Mouse (Mus musculus) MEL (cell line): ENCODE results near the gene Slc15a5. TPM values are rescaled to one million over a fixed set of nuclear protein-coding genes. Genes with fewer than 3 reads are reported as not detected.

ENCODE experiments used
- DNase-seq: peaks from one replicate; pipeline ENCODE4 v3.0.0; 2011; ENCODE audit warnings: low read depth, low spot score
- H3K27ac ChIP-seq: 2 replicates; pipeline ENCODE4 v1.5.1; 2012; ENCODE audit warnings: low read depth, mild to moderate bottlenecking, control low read depth, low read length, moderate library complexity; ENCODE audit not compliant: control insufficient read depth
- H3K27me3 ChIP-seq, 2 experiments: fragments of 150-350 bp in 1 of 2; sonication (generic) in 1 of 2; 2 replicates each; pipeline ENCODE4 v1.6.1; 2012; ENCODE audit warnings: low read length in 2 of 2, mild to moderate bottlenecking in 2 of 2, improper control_type of control experiment in 1 of 2, moderate library complexity in 1 of 2; ENCODE audit not compliant: insufficient read depth in 2 of 2, control insufficient read depth in 1 of 2
- H3K36me3 ChIP-seq, 2 experiments: 2 replicates each; pipeline ENCODE4 v1.6.1; 2012 to 2014; ENCODE audit warnings: low read length in 2 of 2, improper control_type of control experiment in 1 of 2, inconsistent platforms in 1 of 2, mild to moderate bottlenecking in 1 of 2; ENCODE audit not compliant: insufficient read depth in 2 of 2, control insufficient read depth in 1 of 2
- H3K4me1 ChIP-seq, 2 experiments: fragments of 150-350 bp in 1 of 2; sonication (generic) in 1 of 2; 2 replicates each; pipeline ENCODE4 v1.6.1; 2012; ENCODE audit warnings: low read length in 2 of 2, improper control_type of control experiment in 1 of 2, mild to moderate bottlenecking in 1 of 2; ENCODE audit not compliant: insufficient read depth in 2 of 2, control insufficient read depth in 1 of 2
- H3K4me3 ChIP-seq, 2 experiments: fragments of 150-350 bp in 1 of 2; sonication (generic) in 1 of 2; 2 replicates each; pipeline ENCODE4 v1.5.1; 2012; ENCODE audit warnings: low read depth in 2 of 2, low read length in 2 of 2, mild to moderate bottlenecking in 2 of 2, moderate library complexity in 2 of 2, control low read depth in 1 of 2, improper control_type of control experiment in 1 of 2; ENCODE audit not compliant: control insufficient read depth in 1 of 2, insufficient read depth in 1 of 2
- H3K79me2 ChIP-seq: 2 replicates; pipeline ENCODE4 v1.6.1; 2012; ENCODE audit warnings: mild to moderate bottlenecking, low read length, moderate library complexity; ENCODE audit not compliant: control insufficient read depth, poor library complexity, insufficient read depth
- H3K9ac ChIP-seq: 2 replicates; pipeline ENCODE4 v1.6.1; 2012; ENCODE audit warnings: low read depth, mild to moderate bottlenecking, control low read depth, low read length, moderate library complexity; ENCODE audit not compliant: control insufficient read depth, poor library complexity, severe bottlenecking
- H3K9me3 ChIP-seq: fragments of 150-350 bp; sonication (generic); replicated peaks from 2 replicates; pipeline ENCODE4 v1.6.1; 2012; ENCODE audit warnings: mild to moderate bottlenecking, low read length, improper control_type of control experiment, moderate library complexity; ENCODE audit not compliant: insufficient read depth
- BHLHE40 ChIP-seq: IDR thresholded peaks from 2 replicates; pipeline ENCODE4 v1.6.1; 2012; ENCODE audit warnings: low read depth, mild to moderate bottlenecking, inconsistent platforms, low read length, improper control_type of control experiment, borderline replicate concordance
- CHD2 ChIP-seq: IDR thresholded peaks from 2 replicates; pipeline ENCODE4 v1.6.1; 2011; ENCODE audit warnings: low read length, improper control_type of control experiment
- CTCF ChIP-seq, 3 experiments: IDR thresholded peaks in 2 of 3; conservative IDR thresholded peaks in 1 of 3; 2 replicates each; pipeline ENCODE4 v1.5.1; 2011 to 2012; ENCODE audit warnings: low read length in 3 of 3, low read depth in 2 of 3, mild to moderate bottlenecking in 2 of 3, improper control_type of control experiment in 1 of 3, inconsistent platforms in 1 of 3, mixed read lengths in 1 of 3, moderate library complexity in 1 of 3; ENCODE audit not compliant: control insufficient read depth in 1 of 3, insufficient read depth in 1 of 3, poor library complexity in 1 of 3, severe bottlenecking in 1 of 3
- ELF1 ChIP-seq: IDR thresholded peaks from 2 replicates; pipeline ENCODE4 v1.6.1; 2014; ENCODE audit warnings: low read depth, mild to moderate bottlenecking, inconsistent platforms, low read length, improper control_type of control experiment, moderate library complexity
- EP300 ChIP-seq, 2 experiments: IDR thresholded peaks; 2 replicates each; pipeline ENCODE4 v1.6.1; 2011; ENCODE audit warnings: improper control_type of control experiment in 2 of 2, low read length in 2 of 2, low read depth in 1 of 2, mild to moderate bottlenecking in 1 of 2
- ETS1 ChIP-seq: IDR thresholded peaks from 2 replicates; pipeline ENCODE4 v1.6.1; 2012; ENCODE audit warnings: low read depth, mild to moderate bottlenecking, inconsistent platforms, low read length, improper control_type of control experiment, moderate library complexity
- GABPA ChIP-seq: IDR thresholded peaks from 2 replicates; pipeline ENCODE4 v1.6.1; 2012; ENCODE audit warnings: low read depth, mild to moderate bottlenecking, inconsistent platforms, low read length, improper control_type of control experiment, moderate library complexity
- GATA1 ChIP-seq: IDR thresholded peaks from 2 replicates; pipeline ENCODE4 v1.6.1; 2011; ENCODE audit warnings: low read depth, low read length, improper control_type of control experiment
- HCFC1 ChIP-seq: IDR thresholded peaks from 2 replicates; pipeline ENCODE4 v1.6.1; 2012; ENCODE audit warnings: low read depth, mild to moderate bottlenecking, inconsistent platforms, low read length, improper control_type of control experiment, moderate library complexity
- KAT2A ChIP-seq: conservative IDR thresholded peaks from 2 replicates; pipeline ENCODE4 v1.6.1; 2012; ENCODE audit warnings: low read depth, low read length, improper control_type of control experiment, inconsistent platforms
- MAFK ChIP-seq: IDR thresholded peaks from 2 replicates; pipeline ENCODE4 v1.6.1; 2011; ENCODE audit warnings: low read depth, mild to moderate bottlenecking, low read length, improper control_type of control experiment, borderline replicate concordance
- MAX ChIP-seq: IDR thresholded peaks from 2 replicates; pipeline ENCODE4 v1.6.1; 2011; ENCODE audit warnings: low read length, improper control_type of control experiment
- MAZ ChIP-seq: IDR thresholded peaks from 2 replicates; pipeline ENCODE4 v1.6.1; 2012; ENCODE audit warnings: low read depth, mild to moderate bottlenecking, inconsistent platforms, low read length, improper control_type of control experiment
- MEF2A ChIP-seq: IDR thresholded peaks from 2 replicates; pipeline ENCODE4 v1.6.1; 2014; ENCODE audit warnings: low read depth, mild to moderate bottlenecking, inconsistent platforms, low read length, improper control_type of control experiment; ENCODE audit not compliant: poor library complexity, insufficient replicate concordance, severe bottlenecking; ENCODE audit errors: extremely low read depth
- MYB ChIP-seq: IDR thresholded peaks from 2 replicates; pipeline ENCODE4 v1.6.1; 2011; ENCODE audit warnings: mild to moderate bottlenecking, low read depth, low read length, improper control_type of control experiment
- NELFE ChIP-seq: IDR thresholded peaks from 2 replicates; pipeline ENCODE4 v1.6.1; 2011; ENCODE audit warnings: low read depth, low read length, improper control_type of control experiment
- NRF1 ChIP-seq: IDR thresholded peaks from 2 replicates; pipeline ENCODE4 v1.6.1; 2014; ENCODE audit warnings: low read depth, mild to moderate bottlenecking, inconsistent platforms, low read length, improper control_type of control experiment, moderate library complexity; ENCODE audit not compliant: poor library complexity, insufficient read depth, severe bottlenecking
- POLR2A ChIP-seq, 2 experiments: IDR thresholded peaks; 2 replicates each; pipeline ENCODE4 v1.6.1; 2011 to 2012; ENCODE audit warnings: low read length in 2 of 2, mild to moderate bottlenecking in 2 of 2, control low read depth in 1 of 2, improper control_type of control experiment in 1 of 2, low read depth in 1 of 2, moderate library complexity in 1 of 2; ENCODE audit not compliant: control insufficient read depth in 1 of 2, insufficient read depth in 1 of 2, poor library complexity in 1 of 2
- POLR2AphosphoS2 ChIP-seq: IDR thresholded peaks from 2 replicates; pipeline ENCODE4 v1.6.1; 2011; ENCODE audit warnings: low read length, improper control_type of control experiment
- POLR2AphosphoS5 ChIP-seq: IDR thresholded peaks from 2 replicates; pipeline ENCODE4 v1.6.1; 2012; ENCODE audit warnings: low read depth, borderline replicate concordance, mild to moderate bottlenecking, inconsistent platforms, low read length, moderate library complexity, mixed read lengths
- RCOR1 ChIP-seq: IDR thresholded peaks from 2 replicates; pipeline ENCODE4 v1.6.1; 2012; ENCODE audit warnings: low read depth, mild to moderate bottlenecking, inconsistent platforms, low read length, improper control_type of control experiment
- SMC3 ChIP-seq: IDR thresholded peaks from 2 replicates; pipeline ENCODE4 v1.6.1; 2011; ENCODE audit warnings: low read depth, low read length, improper control_type of control experiment
- TAL1 ChIP-seq: IDR thresholded peaks from 2 replicates; pipeline ENCODE4 v1.6.1; 2012; ENCODE audit warnings: mild to moderate bottlenecking, inconsistent platforms, low read length, moderate library complexity, mixed read lengths
- TBP ChIP-seq: IDR thresholded peaks from 2 replicates; pipeline ENCODE4 v1.8.0; 2011; ENCODE audit warnings: low read depth, low read length, improper control_type of control experiment
- TCF12 ChIP-seq: IDR thresholded peaks from 2 replicates; pipeline ENCODE4 v1.6.1; 2014; ENCODE audit warnings: low read depth, mild to moderate bottlenecking, inconsistent platforms, low read length, improper control_type of control experiment, moderate library complexity
- UBTF ChIP-seq: IDR thresholded peaks from 2 replicates; pipeline ENCODE4 v1.6.1; 2012; ENCODE audit warnings: low read depth, mild to moderate bottlenecking, inconsistent platforms, low read length, improper control_type of control experiment, moderate library complexity, borderline replicate concordance; ENCODE audit not compliant: insufficient read depth
- USF2 ChIP-seq, 2 experiments: IDR thresholded peaks; 2 replicates each; pipeline ENCODE4 v1.6.1; 2011 to 2012; ENCODE audit warnings: improper control_type of control experiment in 2 of 2, low read length in 2 of 2, borderline replicate concordance in 1 of 2, inconsistent platforms in 1 of 2, low read depth in 1 of 2, mild to moderate bottlenecking in 1 of 2; ENCODE audit not compliant: insufficient read depth in 1 of 2
- ZC3H11A ChIP-seq: IDR thresholded peaks from 2 replicates; pipeline ENCODE4 v1.6.1; 2012; ENCODE audit warnings: low read depth, mild to moderate bottlenecking, inconsistent platforms, low read length, improper control_type of control experiment
- ZKSCAN1 ChIP-seq: IDR thresholded peaks from 2 replicates; pipeline ENCODE4 v1.6.1; 2012; ENCODE audit warnings: low read depth, mild to moderate bottlenecking, inconsistent platforms, low read length, improper control_type of control experiment, moderate library complexity
- ZNF384 ChIP-seq: IDR thresholded peaks from 2 replicates; pipeline ENCODE4 v1.6.1; 2012; ENCODE audit warnings: low read depth, mild to moderate bottlenecking, inconsistent platforms, low read length, improper control_type of control experiment
- polyA plus RNA-seq, 2 experiments: library from polyadenylated mRNA; stranded (reverse) in 1 of 2; unstranded in 1 of 2; fragments of >175 nt in 1 of 2; fragments of >200 nt in 1 of 2; gene quantifications; 2 replicates each; pipeline versions ENCODE4 v1.2.1 to v1.2.4; 2012; ENCODE audit warnings: low replicate concordance in 2 of 2, low read depth in 1 of 2; ENCODE audit not compliant: insufficient read length in 2 of 2, insufficient read depth in 1 of 2, missing spikeins in 1 of 2
- total RNA-seq: library from RNA; depleted of rRNA; stranded (reverse); fragments of 300-350 nt; gene quantifications from 2 replicates; pipeline ENCODE4 v1.2.3, GENCODE M21; 2012

Gene Slc15a5
- total and polyA plus RNA-seq, 3 experiments = not detected

DNA sequence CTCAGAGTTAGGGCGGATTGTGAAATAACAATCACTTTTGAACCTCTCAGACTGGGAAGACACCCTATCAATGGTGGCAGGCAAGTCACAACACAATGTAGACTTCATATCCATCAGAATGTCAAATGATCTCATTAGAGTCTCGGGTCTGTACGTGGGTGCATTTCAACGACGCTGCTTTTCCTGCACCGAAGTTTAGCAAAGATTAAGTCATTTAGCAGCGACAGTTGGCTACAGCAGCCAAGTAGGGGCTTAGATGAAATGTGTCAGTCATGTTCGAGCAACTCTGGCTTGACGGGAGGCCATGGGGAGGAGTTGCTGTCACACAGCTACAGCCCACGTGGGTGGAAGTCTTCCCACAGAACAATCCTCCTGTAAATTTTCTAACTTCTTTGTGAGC lies 133.2 kb downstream of the Slc15a5 start:
- TF ChIP-seq SMC3 (no peak), TCF12 (no peak), POLR2A (IDR thresholded peaks at IDR 0.05; ENCODE audit: control insufficient read depth in 1 of 2, insufficient read depth in 1 of 2, low read depth in 1 of 2, low read length in 2 of 2, poor library complexity in 1 of 2) (no peak), MAFK (no peak), NRF1 (no peak), RCOR1 (no peak), GABPA (no peak), ZKSCAN1 (no peak), KAT2A (no peak), EP300 (IDR thresholded peaks at IDR 0.05; ENCODE audit: low read depth in 1 of 2, low read length in 2 of 2) (no peak), UBTF (no peak), ELF1 (no peak), ZC3H11A (no peak), POLR2AphosphoS2 (no peak), CTCF (IDR thresholded peaks at IDR 0.05 in 2 of 3, conservative IDR thresholded peaks at IDR 0.05 in 1 of 3; ENCODE audit: control insufficient read depth in 1 of 3, insufficient read depth in 1 of 3, low read depth in 2 of 3, low read length in 3 of 3, poor library complexity in 1 of 3, severe bottlenecking in 1 of 3) (no peak), CHD2 (no peak), NELFE (no peak), TBP (no peak)
- Histone ChIP-seq H3K79me2 (no peaks in the 10 kb centered on the region), H3K27ac (no peak overlapping the region), H3K27me3 (no peaks in the 10 kb centered on the region), H3K4me1 (no peaks in the 10 kb centered on the region), H3K9me3 (no peaks in the 10 kb centered on the region), H3K9ac (no peak overlapping the region), H3K4me3 (no peak overlapping the region), H3K36me3 (no peaks in the 10 kb centered on the region)
- DNase-seq = no peak

DNA sequence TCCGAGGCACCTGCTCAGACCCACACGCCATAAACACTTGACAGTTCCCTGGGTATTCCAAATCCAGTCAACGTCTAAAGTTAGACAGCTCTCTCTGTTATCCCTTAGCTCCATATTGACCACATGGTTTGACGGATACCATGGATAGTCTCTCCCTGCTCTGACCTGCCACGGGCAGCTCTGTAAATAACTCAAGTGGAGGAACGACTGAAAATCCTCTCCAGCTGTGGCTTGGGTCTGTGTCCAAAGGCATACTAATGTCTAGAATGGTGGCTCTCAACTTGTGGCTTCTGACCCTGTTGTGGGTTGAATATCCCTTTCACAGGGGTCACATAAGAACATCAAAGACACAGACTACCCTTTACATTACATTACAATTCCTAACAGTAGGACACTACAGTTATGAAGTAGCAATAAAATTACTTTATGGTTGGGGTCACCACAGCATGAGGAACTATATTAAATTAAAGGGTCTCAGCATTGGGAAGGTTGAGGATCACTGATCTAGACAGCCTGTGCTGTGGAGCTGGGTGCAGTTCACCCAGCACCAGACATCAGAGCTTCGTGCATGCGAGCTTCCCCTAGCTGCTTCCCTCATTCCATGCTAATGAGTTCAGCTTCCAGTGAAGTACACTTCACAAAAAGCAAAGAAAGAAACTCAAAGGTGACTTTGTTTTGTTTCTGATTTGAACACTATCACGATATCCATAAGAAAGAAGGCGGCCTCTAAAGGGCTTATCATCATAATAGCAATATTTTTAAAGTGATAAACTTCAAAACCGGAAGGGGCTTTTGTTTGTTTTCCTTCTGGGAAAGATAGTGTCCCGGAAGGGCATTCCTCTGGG lies 139.1 kb downstream of the Slc15a5 start:
- no peak overlapping the region for H3K4me3 ChIP-seq
- H3K9me3 ChIP-seq = no peaks in the 10 kb centered on the region
- H3K27ac ChIP-seq = no peak overlapping the region
- H3K9ac ChIP-seq = no peak overlapping the region
- no peaks in the 10 kb centered on the region for H3K36me3 ChIP-seq
- no peaks in the 10 kb centered on the region for H3K79me2 ChIP-seq
- no peaks in the 10 kb centered on the region for H3K27me3 ChIP-seq
- H3K4me1 ChIP-seq = no peaks in the 10 kb centered on the region
- DNase-seq = no peak
- no peak for TF ChIP-seq ELF1
- TF ChIP-seq TAL1 = no peak
- no peak for TF ChIP-seq POLR2AphosphoS2
- no peak for TF ChIP-seq HCFC1
- TF ChIP-seq POLR2AphosphoS5 = no peak
- TF ChIP-seq MEF2A = no peak
- TF ChIP-seq RCOR1 = no peak
- TF ChIP-seq ZNF384 = no peak
- TF ChIP-seq SMC3 = no peak
- no peak for TF ChIP-seq BHLHE40
- TF ChIP-seq MYB = no peak
- TF ChIP-seq GATA1 = no peak
- no peak for TF ChIP-seq NRF1
- no peak for TF ChIP-seq MAZ
- no peak for TF ChIP-seq ETS1
- TF ChIP-seq POLR2A (IDR thresholded peaks at IDR 0.05; ENCODE audit: control insufficient read depth in 1 of 2, insufficient read depth in 1 of 2, low read depth in 1 of 2, low read length in 2 of 2, poor library complexity in 1 of 2) = no peak
- TF ChIP-seq USF2 (IDR thresholded peaks at IDR 0.05; ENCODE audit: borderline replicate concordance in 1 of 2, insufficient read depth in 1 of 2, low read depth in 1 of 2, low read length in 2 of 2) = no peak
- TF ChIP-seq ZC3H11A = no peak
- no peak for TF ChIP-seq ZKSCAN1
- TF ChIP-seq MAX = no peak
